Mouse (Mus musculus): Measurements from ENCODE around the gene Kmt2b.
A peak's percentile ranks its signal among the peaks of the same experiment; 100 is the strongest.

GRCm38 (mm10) chr7:30563117-30563905 lies 25.2 kb downstream of the Kmt2b start, which contains the start of the genes U2af1l4, Gm49396 and Psenen:
- TF ChIP-seq POLR2A (IDR thresholded peaks at IDR 0.05; ENCODE audit: borderline replicate concordance, control insufficient read depth, low read depth, low read length) = peak; percentile 31; the same call in 1 of the 2 replicates
- no peak for TF ChIP-seq CTCF (IDR thresholded peaks at IDR 0.05; ENCODE audit: control insufficient read depth, insufficient read depth, low read length)
